Mouse (Mus musculus) MEL (cell line): Measurements from ENCODE around the gene Cd209g.

Experiments
- EP300 ChIP-seq, 2 experiments: IDR thresholded peaks; 2 replicates each; pipeline ENCODE4 v1.6.1; 2011; ENCODE audit warnings: improper control_type of control experiment in 2 of 2, low read length in 2 of 2, low read depth in 1 of 2, mild to moderate bottlenecking in 1 of 2
- JUND ChIP-seq: IDR thresholded peaks from 2 replicates; pipeline ENCODE4 v1.6.1; 2011; ENCODE audit warnings: low read depth, mild to moderate bottlenecking, improper control_type of control experiment, low read length
- POLR2A ChIP-seq, 2 experiments: IDR thresholded peaks; 2 replicates each; pipeline ENCODE4 v1.6.1; 2011 to 2012; ENCODE audit warnings: low read length in 2 of 2, mild to moderate bottlenecking in 2 of 2, control low read depth in 1 of 2, improper control_type of control experiment in 1 of 2, low read depth in 1 of 2, moderate library complexity in 1 of 2; ENCODE audit not compliant: control insufficient read depth in 1 of 2, insufficient read depth in 1 of 2, poor library complexity in 1 of 2
- POLR2AphosphoS2 ChIP-seq: IDR thresholded peaks from 2 replicates; pipeline ENCODE4 v1.6.1; 2011; ENCODE audit warnings: low read length, improper control_type of control experiment
- SIN3A ChIP-seq: IDR thresholded peaks from 2 replicates; pipeline ENCODE4 v1.6.1; 2012; ENCODE audit warnings: low read length, improper control_type of control experiment, inconsistent platforms
- ZMIZ1 ChIP-seq: IDR thresholded peaks from 2 replicates; pipeline ENCODE4 v1.6.1; 2012; ENCODE audit warnings: low read depth, mild to moderate bottlenecking, inconsistent platforms, low read length, improper control_type of control experiment, moderate library complexity

DNA sequence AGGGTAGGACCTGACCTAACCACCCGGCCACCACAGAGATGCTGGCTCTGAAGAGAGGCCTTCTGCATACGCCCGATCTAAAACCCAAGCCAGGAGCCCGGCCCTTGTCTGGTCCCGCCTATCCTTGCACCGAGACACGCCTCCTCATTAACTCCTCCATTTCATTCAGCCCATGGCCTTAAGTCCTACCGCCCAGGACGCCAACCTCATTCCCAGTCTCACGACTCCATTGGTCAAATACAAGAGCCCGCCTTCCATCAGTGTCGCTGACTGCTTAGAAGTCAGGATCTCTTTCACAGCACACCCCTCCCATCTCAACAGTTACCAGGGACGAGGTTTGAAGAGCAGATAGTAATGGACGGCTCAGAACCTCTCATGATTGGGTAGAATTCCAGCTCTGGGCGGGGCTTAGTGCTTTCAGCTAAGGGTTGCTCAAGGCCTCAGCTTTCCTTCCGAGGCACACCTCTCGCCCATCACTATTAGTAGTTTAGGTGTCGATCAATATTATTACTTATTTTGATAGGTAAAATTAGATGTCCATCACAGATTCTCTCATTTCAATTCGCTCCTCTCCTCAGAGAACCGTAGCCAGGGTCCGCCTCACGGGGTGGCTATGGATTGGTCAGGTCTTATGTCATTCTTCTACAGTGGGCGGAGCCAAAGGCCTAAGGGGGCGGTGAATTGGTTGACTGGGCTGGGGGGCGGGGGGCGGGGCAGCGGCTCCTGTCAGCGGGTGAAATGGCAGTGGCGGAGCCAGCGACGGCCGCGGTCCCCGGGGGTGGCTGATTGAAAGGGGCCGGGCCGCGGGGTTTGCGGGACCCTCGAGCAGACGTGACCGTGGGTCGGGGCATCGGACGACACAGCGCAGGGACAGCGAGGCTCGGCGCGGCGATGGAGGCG lies 32.2 kb downstream of the Cd209g start, which contains the start of gene Evi5l:
- TF ChIP-seq EP300 (IDR thresholded peaks at IDR 0.05; ENCODE audit: low read depth in 1 of 2, low read length in 2 of 2) (no peak), POLR2A (IDR thresholded peaks at IDR 0.05; ENCODE audit: control insufficient read depth in 1 of 2, insufficient read depth in 1 of 2, low read depth in 1 of 2, low read length in 2 of 2, poor library complexity in 1 of 2) (peak; percentile 42 to 59; a peak in 2 of 4 replicates), SIN3A (peak; percentile 60; the same call in 1 of the 2 replicates), JUND (no peak; the same call in 1 of the 2 replicates), ZMIZ1 (no peak), POLR2AphosphoS2 (no peak)
